Mouse (Mus musculus): ENCODE measurements around the gene Gjb1. TPM values are rescaled to one million over a fixed set of nuclear protein-coding genes. Genes with fewer than 3 reads are reported as not detected.
A peak's percentile ranks its signal among the peaks of the same experiment; 100 is the strongest.
"Not testable (repeated sequence)": the region's sequence is repeated elsewhere in the genome, so short reads cannot be mapped to it uniquely, and the experiment has no call there.

Gjb1 gene
- polyA plus RNA-seq (2015; fragmentation: Nextera tagmentation; extraction: Ambion mirVana): 1.8 and 4.6 TPM in 2 replicates

DNA sequence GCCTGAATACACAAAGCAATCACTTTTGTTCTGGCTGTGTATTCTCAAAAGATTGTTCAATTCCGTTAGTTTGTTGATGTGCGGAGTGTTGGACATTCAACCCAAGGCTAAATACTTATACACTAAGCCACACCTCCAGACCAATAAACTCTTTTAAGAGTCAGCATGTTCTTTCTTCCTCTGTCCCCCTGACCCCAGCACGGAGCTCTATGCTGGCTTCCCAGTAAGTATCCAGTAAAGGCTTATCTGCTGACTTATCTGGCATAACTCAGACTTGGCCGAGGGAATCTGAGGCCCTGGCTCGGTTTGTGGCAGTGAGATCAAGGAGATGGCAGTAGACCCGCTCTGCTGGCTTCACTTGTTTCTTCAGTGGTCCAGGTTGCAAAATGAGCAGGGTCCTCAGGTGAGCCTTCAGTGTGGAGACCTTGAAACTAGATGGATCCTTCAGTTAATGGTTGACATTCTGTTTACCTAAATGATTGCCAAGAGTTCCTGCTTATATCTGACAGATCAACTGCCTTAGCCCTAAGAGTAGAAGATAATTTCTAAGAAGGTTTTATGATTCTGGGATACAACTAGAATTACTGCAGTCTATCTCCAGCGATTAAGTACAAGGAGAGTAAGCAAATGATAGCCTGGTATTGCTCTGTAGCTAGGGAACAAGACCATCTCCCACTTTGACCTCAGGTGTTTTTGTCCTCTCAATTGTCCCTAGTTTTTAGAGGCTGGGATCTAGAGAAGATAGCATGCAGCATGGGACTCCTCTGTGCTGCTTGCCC is at the start of gene Gjb1:
Gene Gjb1, plus strand, starts transcription at position 189 of the 779 bp plus-strand sequence.
- Histone ChIP-seq H3K9ac (replicated peaks) (no peak within 1 kb of the TSS), H3K4me3 (replicated peaks) (no peak within 1 kb of the TSS), H3K36me3 (no peaks in the 10 kb centered on the region), H3K4me2 (no peak within 1 kb of the TSS), H3K9me3 (replicated peaks) (no peaks in the 10 kb centered on the region), H3K4me1 (no peaks in the 10 kb centered on the region), H3K27me3 (replicated peaks) (peaks cover 2% of the 10 kb centered on the region; the same call in 1 of the 2 replicates), H3K27ac (replicated peaks) (no peak within 1 kb of the TSS)
- no peak for ATAC-seq (ENCODE audit: low FRiP score)
- WGBS: 81% methylated on average over 7 of the region's 7 CpGs

DNA sequence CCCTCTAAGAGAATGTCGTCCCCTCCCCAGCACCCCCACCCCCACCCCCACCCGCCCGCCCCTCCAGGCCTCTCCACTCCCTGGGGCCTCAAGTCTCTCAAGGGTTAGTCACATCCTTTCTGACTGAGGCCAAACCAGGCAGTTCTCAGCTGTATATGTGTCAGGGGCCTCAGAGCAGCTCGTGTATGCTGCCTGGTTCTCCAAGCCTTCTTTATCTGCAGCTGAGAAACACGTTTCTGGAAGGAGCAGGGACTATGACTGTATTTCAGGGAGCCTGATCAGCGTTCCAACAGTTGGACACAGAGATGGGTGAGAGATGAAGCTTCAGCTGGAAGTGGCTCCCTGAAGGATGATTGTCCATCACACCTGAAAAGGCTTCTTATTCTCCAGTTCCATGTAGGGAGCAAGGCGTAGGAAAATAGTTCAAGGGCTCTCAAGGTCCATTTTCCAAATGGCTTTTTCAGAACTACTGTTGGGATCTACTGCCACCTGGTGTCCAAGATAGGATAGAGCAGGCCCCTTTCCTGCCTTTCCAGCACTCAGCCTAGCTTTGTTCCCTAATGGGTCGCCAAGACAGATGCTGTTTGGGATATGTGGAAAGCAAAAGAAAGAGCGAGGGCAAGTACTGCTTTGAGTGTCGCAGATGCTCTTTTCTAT is 46.7 kb upstream of the Gjb1 start:
- Histone ChIP-seq H3K4me2 (no peak overlapping the region), H3K9me3 (replicated peaks) (no peaks in the 10 kb centered on the region), H3K4me3 (replicated peaks) (no peak overlapping the region), H3K36me3 (no peaks in the 10 kb centered on the region), H3K4me1 (peaks cover 9% of the 10 kb centered on the region; the same call in 1 of the 2 replicates), H3K27ac (replicated peaks) (peak overlapping the region; percentile 77; the same call in 1 of the 2 replicates), H3K27me3 (replicated peaks) (no peaks in the 10 kb centered on the region), H3K9ac (replicated peaks) (no peak overlapping the region)
- no peak for ATAC-seq (ENCODE audit: low FRiP score)
- WGBS: 26% methylated on average over 9 of the region's 10 CpGs

DNA sequence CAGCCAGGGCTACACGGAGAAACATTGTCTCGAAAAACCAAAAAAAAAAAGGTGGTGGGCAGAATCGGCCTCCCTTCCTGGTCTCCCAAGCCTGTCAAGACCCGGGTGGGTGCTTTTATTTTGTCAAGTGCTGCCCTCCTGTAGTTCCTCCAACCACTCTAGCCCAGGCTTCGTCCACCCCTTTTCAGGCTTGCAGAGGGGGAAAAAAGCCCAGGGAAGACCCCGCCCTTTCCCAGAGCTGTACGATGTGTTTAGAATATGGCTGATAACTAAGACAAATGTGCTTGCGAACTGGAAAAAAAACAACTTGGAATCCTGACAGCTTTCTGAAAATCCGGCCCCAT is 44.2 kb upstream of the Gjb1 start:
- Histone ChIP-seq H3K36me3 (no peaks in the 10 kb centered on the region), H3K9ac (replicated peaks) (no peak overlapping the region), H3K9me3 (replicated peaks) (no peaks in the 10 kb centered on the region), H3K4me2 (peak overlapping the region; percentile 52), H3K4me1 (peaks cover 9% of the 10 kb centered on the region; the same call in 1 of the 2 replicates), H3K4me3 (replicated peaks) (peak overlapping the region; percentile 31), H3K27me3 (replicated peaks) (no peaks in the 10 kb centered on the region), H3K27ac (replicated peaks) (peak overlapping the region; percentile 90)
- 47% methylated on average over 9 of the region's 9 CpGs for WGBS
- ATAC-seq (ENCODE audit: low FRiP score): peak; percentile 42

- H3K36me3 ChIP-seq: no peaks in the 10 kb centered on the region
- 21% methylated on average over 39 of the region's 49 CpGs for WGBS
- ATAC-seq (ENCODE audit: low FRiP score): peak; percentile 96
Measured at GRCm38 (mm10) chrX:101332375-101333211, 43.6 kb upstream of the Gjb1 start.

DNA sequence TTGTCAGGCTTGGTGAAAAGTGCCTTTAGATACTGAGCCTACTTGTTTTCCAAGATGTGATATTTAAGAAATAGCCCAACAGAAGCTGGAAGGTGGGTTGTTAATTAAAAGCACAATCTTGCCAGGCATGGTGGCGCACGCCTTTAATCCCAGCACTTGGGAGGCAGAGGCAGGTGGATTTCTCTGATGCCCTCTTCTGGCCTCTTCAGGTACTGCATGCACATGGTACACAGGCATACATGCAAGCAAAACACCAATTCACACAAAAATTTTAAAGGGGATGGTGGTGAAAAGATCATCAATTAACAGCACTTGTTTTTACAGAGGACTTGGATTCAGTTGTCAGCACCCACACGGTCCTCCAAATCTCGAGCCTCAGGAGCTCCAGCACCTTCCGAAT is 41.6 kb upstream of the Gjb1 start:
- Histone ChIP-seq H3K36me3 (no peaks in the 10 kb centered on the region), H3K4me2 (no peak overlapping the region), H3K27me3 (replicated peaks) (no peaks in the 10 kb centered on the region), H3K9ac (replicated peaks) (no peak overlapping the region), H3K9me3 (replicated peaks) (no peaks in the 10 kb centered on the region), H3K4me3 (replicated peaks) (no peak overlapping the region), H3K4me1 (peaks cover 6% of the 10 kb centered on the region; the same call in 1 of the 2 replicates), H3K27ac (replicated peaks) (no peak overlapping the region)
- ATAC-seq (ENCODE audit: low FRiP score): no peak
- 82% methylated on average over 5 of the region's 5 CpGs for WGBS

More at GRCm38 (mm10) chrX:101332375-101333211, 43.6 kb upstream of the Gjb1 start:
- peak overlapping the region; percentile 34 for H3K9ac ChIP-seq (replicated peaks)
- peak overlapping the region; percentile 90 for H3K27ac ChIP-seq (replicated peaks)
- H3K4me3 ChIP-seq (replicated peaks): peak overlapping the region; percentile 38
- H3K27me3 ChIP-seq (replicated peaks): no peaks in the 10 kb centered on the region
- peaks cover 9% of the 10 kb centered on the region; the same call in 1 of the 2 replicates for H3K4me1 ChIP-seq
- H3K9me3 ChIP-seq (replicated peaks): no peaks in the 10 kb centered on the region
- H3K4me2 ChIP-seq: peak overlapping the region; percentile 53

DNA sequence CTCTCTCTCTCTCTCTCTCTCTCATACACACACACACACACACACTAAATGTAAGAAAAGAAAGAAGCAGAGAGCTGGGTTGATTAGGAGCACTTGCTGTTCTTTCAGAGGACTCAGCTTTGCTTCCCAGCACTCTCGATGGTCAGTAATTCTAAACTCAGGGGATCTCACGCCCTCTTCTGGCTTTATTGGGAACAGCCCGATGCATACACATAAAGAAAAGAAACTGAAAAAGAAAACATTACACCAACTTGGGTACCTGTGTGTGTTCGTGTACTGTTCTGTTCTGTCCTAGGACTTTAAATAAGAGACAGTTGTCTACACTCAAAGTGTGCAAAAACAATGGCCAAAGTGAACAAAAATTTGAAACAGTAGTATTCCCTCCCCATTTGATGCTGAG is 37.5 kb upstream of the Gjb1 start:
- Histone ChIP-seq H3K4me1 (peaks cover under 1% of the 10 kb centered on the region; the same call in 1 of the 2 replicates), H3K4me3 (replicated peaks) (no peak overlapping the region), H3K9ac (replicated peaks) (no peak overlapping the region), H3K4me2 (no peak overlapping the region), H3K9me3 (replicated peaks) (no peaks in the 10 kb centered on the region), H3K27ac (replicated peaks) (no peak overlapping the region), H3K36me3 (no peaks in the 10 kb centered on the region), H3K27me3 (replicated peaks) (no peaks in the 10 kb centered on the region)
- ATAC-seq (ENCODE audit: low FRiP score): no peak
- 52% methylated on average over 4 of the region's 4 CpGs for WGBS

DNA sequence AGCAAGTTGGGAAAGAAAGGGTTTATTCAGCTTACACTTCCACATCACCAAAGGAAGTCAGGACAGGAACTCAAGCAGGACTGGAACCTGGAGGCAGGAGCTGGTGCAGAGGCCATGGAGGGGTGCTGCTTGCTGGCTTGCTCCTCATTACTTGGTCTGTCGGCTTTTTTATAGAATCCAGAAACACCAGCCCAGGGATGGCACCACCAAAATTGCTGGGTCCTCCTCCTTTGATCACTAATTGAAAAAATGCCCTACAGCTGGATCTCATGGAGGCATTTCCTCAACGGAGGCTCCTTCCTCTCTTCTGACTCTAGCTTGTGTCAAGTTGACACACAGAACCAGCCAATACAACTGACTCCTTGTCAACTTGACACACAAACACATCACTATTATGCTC is 33.3 kb upstream of the Gjb1 start:
- H3K9ac ChIP-seq (replicated peaks); H3K9me3 ChIP-seq (replicated peaks); H3K27ac ChIP-seq (replicated peaks); H3K27me3 ChIP-seq (replicated peaks); H3K4me3 ChIP-seq (replicated peaks); ATAC-seq (ENCODE audit: low FRiP score); H3K4me1 ChIP-seq; H3K4me2 ChIP-seq; H3K36me3 ChIP-seq: not testable (repeated sequence)
- whole genome bisulfite sequencing: 80% methylated on average over 2 of the region's 2 CpGs

GRCm38 (mm10) chrX:101345456-101345855 is 30.7 kb upstream of the Gjb1 start:
- Histone ChIP-seq H3K36me3 (no peaks in the 10 kb centered on the region), H3K9ac (replicated peaks) (no peak overlapping the region)

DNA sequence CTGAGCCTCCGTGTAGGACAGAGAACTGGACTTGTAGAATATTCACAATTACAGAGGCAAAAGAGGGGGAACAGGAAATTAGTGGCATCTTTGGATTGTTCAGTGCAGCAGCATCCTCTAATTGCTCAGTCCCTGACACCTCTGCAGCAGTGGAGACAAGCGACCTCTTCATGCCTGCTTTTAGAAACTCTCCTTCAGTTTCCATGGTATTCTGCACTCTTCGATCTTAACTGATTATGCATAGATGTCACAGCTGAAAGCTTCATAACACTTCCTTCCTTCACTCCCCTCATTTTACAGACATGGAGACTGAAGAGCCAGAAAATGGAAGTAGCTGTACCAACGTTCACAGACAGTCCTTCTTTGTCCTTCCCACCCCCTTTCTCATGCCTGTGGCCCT is 29.7 kb upstream of the Gjb1 start:
- no peak overlapping the region for H3K9ac ChIP-seq (replicated peaks)
- no peaks in the 10 kb centered on the region for H3K9me3 ChIP-seq (replicated peaks)
- H3K4me3 ChIP-seq (replicated peaks): no peak overlapping the region
- H3K27me3 ChIP-seq (replicated peaks): no peaks in the 10 kb centered on the region
- ATAC-seq (ENCODE audit: low FRiP score): no peak
- no peak overlapping the region for H3K4me2 ChIP-seq
- no peak overlapping the region for H3K27ac ChIP-seq (replicated peaks)
- H3K36me3 ChIP-seq: no peaks in the 10 kb centered on the region
- H3K4me1 ChIP-seq: no peaks in the 10 kb centered on the region
- WGBS: 62% methylated on average over 4 of the region's 4 CpGs

More at GRCm38 (mm10) chrX:101345456-101345855, 30.7 kb upstream of the Gjb1 start:
- Histone ChIP-seq H3K27me3 (replicated peaks) (no peaks in the 10 kb centered on the region), H3K9me3 (replicated peaks) (no peaks in the 10 kb centered on the region), H3K4me1 (no peaks in the 10 kb centered on the region), H3K4me2 (no peak overlapping the region), H3K4me3 (replicated peaks) (no peak overlapping the region), H3K27ac (replicated peaks) (no peak overlapping the region)
- WGBS: 94% methylated on average over 2 of the region's 2 CpGs
- ATAC-seq (ENCODE audit: low FRiP score): no peak

GRCm38 (mm10) chrX:101351188-101351587 is 25.0 kb upstream of the Gjb1 start:
- Histone ChIP-seq H3K4me2 (no peak overlapping the region), H3K27ac (replicated peaks) (no peak overlapping the region), H3K27me3 (replicated peaks) (no peaks in the 10 kb centered on the region), H3K36me3 (no peaks in the 10 kb centered on the region), H3K9me3 (replicated peaks) (no peaks in the 10 kb centered on the region), H3K9ac (replicated peaks) (no peak overlapping the region), H3K4me3 (replicated peaks) (no peak overlapping the region), H3K4me1 (no peaks in the 10 kb centered on the region)
- ATAC-seq (ENCODE audit: low FRiP score): no peak
- WGBS: 31% methylated on average over 4 of the region's 4 CpGs

- H3K27ac ChIP-seq (replicated peaks); H3K4me3 ChIP-seq (replicated peaks); H3K9me3 ChIP-seq (replicated peaks); ATAC-seq (ENCODE audit: low FRiP score); H3K36me3 ChIP-seq; H3K4me1 ChIP-seq; H3K27me3 ChIP-seq (replicated peaks); H3K4me2 ChIP-seq; H3K9ac ChIP-seq (replicated peaks): not testable (repeated sequence)
- 64% methylated on average over 3 of the region's 4 CpGs for WGBS
Measured at GRCm38 (mm10) chrX:101358902-101359301, 17.3 kb upstream of the Gjb1 start.

Measured in neural tube, embryonic 15.5 days (tissue).